Mouse (Mus musculus): ENCODE results near the gene Nrxn1. TPM values are rescaled to one million over a fixed set of nuclear protein-coding genes. Genes with fewer than 3 reads are reported as not detected.

Gene Nrxn1
- polyA plus RNA-seq, 1 experiment: 0.31 TPM

DNA sequence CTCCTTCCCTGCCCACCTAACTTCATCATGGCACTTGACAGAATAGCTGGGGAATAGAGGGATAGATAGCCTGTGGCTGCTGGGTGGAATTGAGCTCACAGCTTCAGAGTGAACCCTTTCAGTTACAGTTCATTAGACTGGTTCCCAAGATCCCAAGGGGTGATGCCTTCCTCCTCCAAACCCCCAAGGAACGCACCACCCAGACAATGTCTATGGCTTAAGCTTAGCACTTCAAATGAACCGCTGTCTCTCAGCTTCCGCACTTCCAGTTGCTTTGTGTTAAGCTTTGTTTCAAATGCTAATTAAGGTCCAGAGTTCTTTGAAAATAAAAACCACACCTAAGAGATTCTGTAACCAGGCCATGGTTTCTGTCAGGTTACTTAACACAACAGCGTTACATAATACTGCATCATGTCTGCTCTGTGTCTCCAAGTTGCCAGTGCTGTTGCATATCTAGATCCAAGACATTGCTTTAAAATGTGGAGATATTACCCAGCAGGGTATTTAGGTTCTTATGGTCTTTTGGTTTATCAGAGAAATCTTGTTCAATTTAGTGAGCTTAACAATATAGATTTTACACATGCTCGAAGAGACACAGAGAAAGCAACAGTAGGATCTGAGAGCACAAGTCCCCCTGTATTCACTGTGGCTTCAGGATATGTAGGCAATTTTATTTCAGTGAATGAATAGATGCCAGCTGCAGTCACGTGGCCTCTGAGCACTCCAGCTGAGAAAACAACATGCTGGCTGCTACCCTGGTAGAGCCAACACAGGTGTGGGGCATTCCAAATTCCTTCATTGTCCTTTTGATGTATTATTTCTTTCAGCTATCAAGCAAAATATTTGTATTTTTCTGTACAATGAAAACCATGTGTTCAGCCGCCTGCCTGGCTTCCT, 702.3 kb downstream of the Nrxn1 start:
- 85% methylated on average over 7 of the region's 7 CpGs for WGBS
- DNase-seq: no peak

DNA sequence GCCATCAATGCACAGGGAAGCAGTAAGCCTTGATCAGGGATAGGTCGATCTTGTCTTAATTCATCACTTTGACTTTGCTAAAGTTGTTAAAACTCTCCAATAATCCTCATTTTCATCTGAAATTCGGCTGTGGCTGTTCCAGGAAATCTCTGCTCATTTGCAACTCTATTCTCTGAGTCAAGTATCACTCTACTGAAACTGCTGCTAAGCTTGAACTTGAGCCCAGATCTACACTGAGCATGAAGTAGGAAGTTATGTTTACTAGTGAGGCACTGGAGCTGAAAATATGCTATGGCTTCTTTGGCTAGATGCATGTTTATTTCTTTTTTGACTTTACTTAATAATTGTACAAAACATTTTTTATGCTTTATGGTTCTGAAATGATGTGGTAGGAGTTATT, 708.0 kb downstream of the Nrxn1 start:
- no peaks in the 10 kb centered on the region for H3K4me1 ChIP-seq (replicated peaks; ENCODE audit: control insufficient read depth, insufficient read depth, low read length)
- no peak overlapping the region for H3K4me3 ChIP-seq (ENCODE audit: control insufficient read depth, insufficient read depth, low read length)
- DNase-seq: no peak
- H3K27ac ChIP-seq (ENCODE audit: control insufficient read depth, insufficient read depth, low read length): no peak overlapping the region
- H3K36me3 ChIP-seq (ENCODE audit: control insufficient read depth, insufficient read depth, low read length): no peaks in the 10 kb centered on the region
- H3K27me3 ChIP-seq (ENCODE audit: control insufficient read depth, insufficient read depth, low read length): no peaks in the 10 kb centered on the region
- no peak for TF ChIP-seq POLR2A (IDR thresholded peaks at IDR 0.05; ENCODE audit: control insufficient read depth, extremely low read depth, insufficient read depth, low read length, poor library complexity)
- TF ChIP-seq CTCF (IDR thresholded peaks at IDR 0.05; ENCODE audit: borderline replicate concordance, control insufficient read depth, extremely low read depth, insufficient read depth, low read length, poor library complexity): no peak
- WGBS: 80% methylated on average over 2 of the region's 2 CpGs

More for the DNA sequence above, 702.3 kb downstream of the Nrxn1 start:
- Histone ChIP-seq H3K36me3 (ENCODE audit: control insufficient read depth, insufficient read depth, low read length) (no peaks in the 10 kb centered on the region), H3K27ac (ENCODE audit: control insufficient read depth, insufficient read depth, low read length) (no peak overlapping the region), H3K4me3 (ENCODE audit: control insufficient read depth, insufficient read depth, low read length) (no peak overlapping the region), H3K27me3 (ENCODE audit: control insufficient read depth, insufficient read depth, low read length) (no peaks in the 10 kb centered on the region), H3K4me1 (replicated peaks; ENCODE audit: control insufficient read depth, insufficient read depth, low read length) (no peaks in the 10 kb centered on the region)
- TF ChIP-seq CTCF (IDR thresholded peaks at IDR 0.05; ENCODE audit: borderline replicate concordance, control insufficient read depth, extremely low read depth, insufficient read depth, low read length, poor library complexity) (no peak), POLR2A (IDR thresholded peaks at IDR 0.05; ENCODE audit: control insufficient read depth, extremely low read depth, insufficient read depth, low read length, poor library complexity) (no peak)

GRCm38 (mm10) chr17:90382496-90383443, 710.1 kb downstream of the Nrxn1 start:
- no peak for DNase-seq
- H3K27me3 ChIP-seq (ENCODE audit: control insufficient read depth, insufficient read depth, low read length): no peaks in the 10 kb centered on the region
- TF ChIP-seq POLR2A (IDR thresholded peaks at IDR 0.05; ENCODE audit: control insufficient read depth, extremely low read depth, insufficient read depth, low read length, poor library complexity) (no peak), CTCF (IDR thresholded peaks at IDR 0.05; ENCODE audit: borderline replicate concordance, control insufficient read depth, extremely low read depth, insufficient read depth, low read length, poor library complexity) (no peak)
- no peak overlapping the region for H3K4me3 ChIP-seq (ENCODE audit: control insufficient read depth, insufficient read depth, low read length)
- H3K27ac ChIP-seq (ENCODE audit: control insufficient read depth, insufficient read depth, low read length): no peak overlapping the region
- no peaks in the 10 kb centered on the region for H3K4me1 ChIP-seq (replicated peaks; ENCODE audit: control insufficient read depth, insufficient read depth, low read length)
- WGBS: 77% methylated on average over 5 of the region's 5 CpGs
- H3K36me3 ChIP-seq (ENCODE audit: control insufficient read depth, insufficient read depth, low read length): no peaks in the 10 kb centered on the region

DNA sequence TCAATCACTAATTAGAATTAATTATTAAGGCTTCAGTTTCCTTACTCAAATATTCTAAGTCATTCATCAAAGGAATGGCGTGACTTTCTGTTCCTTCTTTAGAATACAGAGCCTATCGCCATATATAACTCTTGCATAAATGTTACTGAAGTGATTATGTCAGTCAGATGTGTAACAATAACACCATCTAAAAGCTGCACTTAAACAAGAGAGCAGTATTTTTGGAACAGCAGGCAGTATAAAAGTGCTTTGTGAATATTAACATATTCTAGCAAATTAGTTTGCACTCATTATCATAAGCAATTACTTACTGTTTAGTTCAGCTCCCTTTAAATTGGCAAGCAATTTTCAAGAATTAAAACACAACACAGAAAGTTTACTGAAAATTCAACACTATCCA, 716.3 kb downstream of the Nrxn1 start:
- TF ChIP-seq POLR2A (IDR thresholded peaks at IDR 0.05; ENCODE audit: control insufficient read depth, extremely low read depth, insufficient read depth, low read length, poor library complexity): no peak
- TF ChIP-seq CTCF (IDR thresholded peaks at IDR 0.05; ENCODE audit: borderline replicate concordance, control insufficient read depth, extremely low read depth, insufficient read depth, low read length, poor library complexity): no peak
- H3K4me1 ChIP-seq (replicated peaks; ENCODE audit: control insufficient read depth, insufficient read depth, low read length): no peaks in the 10 kb centered on the region
- 97% methylated on average over 2 of the region's 2 CpGs for WGBS
- no peak overlapping the region for H3K4me3 ChIP-seq (ENCODE audit: control insufficient read depth, insufficient read depth, low read length)
- no peak for DNase-seq
- H3K27me3 ChIP-seq (ENCODE audit: control insufficient read depth, insufficient read depth, low read length): no peaks in the 10 kb centered on the region
- H3K36me3 ChIP-seq (ENCODE audit: control insufficient read depth, insufficient read depth, low read length): no peaks in the 10 kb centered on the region
- no peak overlapping the region for H3K27ac ChIP-seq (ENCODE audit: control insufficient read depth, insufficient read depth, low read length)

GRCm38 (mm10) chr17:90362169-90362568, 730.7 kb downstream of the Nrxn1 start:
- WGBS: 88% methylated on average over 4 of the region's 4 CpGs
- H3K27me3 ChIP-seq (ENCODE audit: control insufficient read depth, insufficient read depth, low read length): no peaks in the 10 kb centered on the region
- no peak overlapping the region for H3K27ac ChIP-seq (ENCODE audit: control insufficient read depth, insufficient read depth, low read length)
- no peak for DNase-seq
- TF ChIP-seq POLR2A (IDR thresholded peaks at IDR 0.05; ENCODE audit: control insufficient read depth, extremely low read depth, insufficient read depth, low read length, poor library complexity): no peak
- no peak for TF ChIP-seq CTCF (IDR thresholded peaks at IDR 0.05; ENCODE audit: borderline replicate concordance, control insufficient read depth, extremely low read depth, insufficient read depth, low read length, poor library complexity)
- H3K4me1 ChIP-seq (replicated peaks; ENCODE audit: control insufficient read depth, insufficient read depth, low read length): no peaks in the 10 kb centered on the region
- no peaks in the 10 kb centered on the region for H3K36me3 ChIP-seq (ENCODE audit: control insufficient read depth, insufficient read depth, low read length)
- H3K4me3 ChIP-seq (ENCODE audit: control insufficient read depth, insufficient read depth, low read length): no peak overlapping the region

DNA sequence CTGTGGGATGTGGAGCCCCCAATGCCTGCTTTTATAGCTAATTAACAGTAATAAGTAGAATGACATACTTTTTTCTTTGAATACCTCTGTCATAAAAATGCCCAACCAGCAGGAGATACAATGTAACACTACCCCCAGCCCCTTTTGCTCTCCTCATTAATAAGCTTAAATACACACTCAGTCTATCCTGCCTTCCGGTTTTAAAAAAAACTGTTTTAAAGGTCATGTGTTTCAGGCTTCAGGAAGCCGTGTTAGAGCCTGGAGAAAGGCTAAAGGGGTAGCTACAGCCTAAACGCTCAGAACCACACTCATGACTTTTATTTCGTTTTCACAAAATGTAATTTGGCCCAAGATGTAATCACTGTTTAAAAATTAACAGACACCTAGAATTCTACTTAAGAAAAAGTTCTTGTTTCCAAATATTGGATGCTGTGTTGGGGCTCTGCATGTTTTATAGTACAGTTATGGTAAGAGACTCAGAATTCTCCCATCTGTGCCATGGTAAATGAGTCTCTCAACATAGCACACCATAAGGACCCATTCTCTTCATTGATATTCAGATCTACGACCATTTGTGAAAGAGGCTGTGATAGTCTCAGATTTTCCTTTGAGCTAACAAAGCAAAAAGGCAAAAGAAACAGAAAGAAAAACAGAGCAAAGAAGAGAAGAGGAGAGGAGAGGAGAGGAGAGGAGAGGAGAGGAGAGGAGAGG, 743.3 kb downstream of the Nrxn1 start:
- no peak for DNase-seq
- Histone ChIP-seq H3K36me3 (ENCODE audit: control insufficient read depth, insufficient read depth, low read length) (no peaks in the 10 kb centered on the region), H3K4me3 (ENCODE audit: control insufficient read depth, insufficient read depth, low read length) (no peak overlapping the region), H3K27me3 (ENCODE audit: control insufficient read depth, insufficient read depth, low read length) (no peaks in the 10 kb centered on the region), H3K4me1 (replicated peaks; ENCODE audit: control insufficient read depth, insufficient read depth, low read length) (no peaks in the 10 kb centered on the region), H3K27ac (ENCODE audit: control insufficient read depth, insufficient read depth, low read length) (no peak overlapping the region)
- TF ChIP-seq CTCF (IDR thresholded peaks at IDR 0.05; ENCODE audit: borderline replicate concordance, control insufficient read depth, extremely low read depth, insufficient read depth, low read length, poor library complexity) (no peak), POLR2A (IDR thresholded peaks at IDR 0.05; ENCODE audit: control insufficient read depth, extremely low read depth, insufficient read depth, low read length, poor library complexity) (no peak)
- WGBS: 84% methylated on average over 5 of the region's 5 CpGs

All from thymus, adult 2 months (tissue).